Mouse (Mus musculus) CD4-positive, CD25-positive, alpha-beta regulatory T cell, adult 2 months (primary cell): Measurements from ENCODE around the gene Mrpl58.
A peak's percentile ranks its signal among the peaks of the same experiment; 100 is the strongest.
"Not testable (repeated sequence)": the region's sequence is repeated elsewhere in the genome, so short reads cannot be mapped to it uniquely, and the experiment has no call there.

Experiments used
- DNase-seq: peaks from one replicate; pipeline ENCODE4 v3.0.0-alpha.2; 2012; ENCODE audit warnings: low read depth, low spot score

The Mrpl58 gene

DNA sequence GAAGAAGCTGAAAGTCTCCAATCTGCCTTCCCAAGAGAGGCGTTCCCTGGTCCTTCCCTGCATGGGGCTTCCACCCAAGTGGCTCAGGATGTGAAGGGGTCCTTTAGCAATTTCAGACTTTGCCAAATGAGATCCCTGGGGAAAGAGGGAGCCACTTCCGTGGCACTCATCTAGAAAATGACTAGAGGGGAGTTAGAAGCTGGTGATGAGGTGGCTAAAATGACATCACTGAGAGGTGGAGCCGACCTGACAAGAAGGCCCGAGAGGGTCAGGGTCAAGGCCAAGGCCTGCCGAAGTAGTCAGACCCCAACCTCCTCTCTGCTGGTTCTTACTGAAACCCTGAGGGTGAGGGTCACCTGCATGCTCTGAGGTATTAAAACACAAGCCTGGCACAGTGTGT is 20.7 kb upstream of the Mrpl58 start:
- no peak for DNase-seq

GRCm38 (mm10) chr11:115383701-115384474 is 19.7 kb upstream of the Mrpl58 start:
- no peak for DNase-seq

- DNase-seq, result no peak
Measured at GRCm38 (mm10) chr11:115384587-115384986, 19.0 kb upstream of the Mrpl58 start.

DNA sequence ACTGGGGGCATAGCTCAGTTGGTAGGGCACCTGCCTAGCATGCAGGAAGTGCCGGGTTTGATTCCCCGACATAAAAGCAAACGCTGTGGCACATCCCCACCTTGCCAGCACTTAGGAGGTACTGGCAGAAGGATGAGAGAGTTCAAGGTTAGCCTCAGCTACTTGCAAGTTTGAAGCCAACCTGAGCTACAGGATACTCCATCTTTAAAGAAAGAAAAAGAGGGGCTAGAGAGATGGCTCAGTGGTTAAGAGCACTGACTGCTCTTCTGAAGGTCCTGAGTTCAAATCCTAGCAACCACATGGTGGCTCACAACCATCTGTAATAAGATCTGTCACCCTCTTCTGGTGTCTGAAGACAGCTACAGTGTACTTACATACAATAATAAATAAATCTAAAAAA is 16.7 kb upstream of the Mrpl58 start:
- not testable (repeated sequence) for DNase-seq

DNA sequence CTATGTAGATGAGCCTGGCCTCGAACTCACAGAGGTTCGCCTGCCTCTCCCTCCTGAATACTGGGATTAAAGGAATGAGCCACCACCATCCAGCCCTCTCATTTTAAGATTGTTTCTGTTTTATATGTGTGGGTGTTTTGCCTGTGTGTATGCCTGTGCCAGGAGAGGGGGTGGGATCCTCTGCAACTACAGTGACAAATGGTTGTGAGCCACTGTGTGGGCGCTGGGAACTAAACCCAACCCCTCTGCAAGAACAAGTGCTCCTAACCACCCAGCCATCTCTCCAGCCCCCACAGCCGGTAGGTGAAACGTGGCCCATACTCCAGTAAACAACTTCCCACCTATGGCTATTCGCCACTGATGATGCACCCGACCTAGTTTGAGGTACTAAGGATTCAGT is 12.2 kb upstream of the Mrpl58 start:
- DNase-seq, result no peak

- DNase-seq, result peak; percentile 29
Measured at GRCm38 (mm10) chr11:115393721-115394325, 9.7 kb upstream of the Mrpl58 start.

GRCm38 (mm10) chr11:115398085-115398484 is 5.5 kb upstream of the Mrpl58 start:
- DNase-seq, result no peak

- DNase-seq, result no peak
Measured at GRCm38 (mm10) chr11:115400126-115400525, 3.4 kb upstream of the Mrpl58 start.

GRCm38 (mm10) chr11:115400630-115401391 is 2.7 kb upstream of the Mrpl58 start:
- DNase-seq, result no peak

DNA sequence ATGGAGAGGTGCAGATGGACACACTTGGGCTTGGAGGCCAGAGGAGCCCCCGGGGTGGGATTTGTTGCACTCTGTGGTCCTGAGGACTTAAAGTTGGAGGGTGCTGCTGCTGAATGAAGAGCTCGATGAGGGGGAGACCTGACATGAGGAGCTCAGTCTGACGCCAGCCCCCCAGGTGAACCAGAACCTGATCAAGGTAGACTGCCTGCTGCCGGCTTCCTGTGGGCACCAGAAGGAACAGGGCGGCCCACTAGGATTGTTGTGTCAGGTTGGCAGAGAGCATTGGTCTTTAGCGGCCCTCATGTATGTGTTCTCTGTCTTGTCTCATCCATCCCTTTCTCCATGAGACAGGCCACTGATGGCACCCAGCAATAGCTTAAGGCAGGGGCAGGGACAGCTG is 2.2 kb downstream of the Mrpl58 start:
- no peak for DNase-seq

- peak; percentile 91 for DNase-seq
Measured at GRCm38 (mm10) chr11:115406858-115407401, 3.4 kb downstream of the Mrpl58 start.

- peak; percentile 56 for DNase-seq
Measured at GRCm38 (mm10) chr11:115408266-115408920, 4.8 kb downstream of the Mrpl58 start.

DNA sequence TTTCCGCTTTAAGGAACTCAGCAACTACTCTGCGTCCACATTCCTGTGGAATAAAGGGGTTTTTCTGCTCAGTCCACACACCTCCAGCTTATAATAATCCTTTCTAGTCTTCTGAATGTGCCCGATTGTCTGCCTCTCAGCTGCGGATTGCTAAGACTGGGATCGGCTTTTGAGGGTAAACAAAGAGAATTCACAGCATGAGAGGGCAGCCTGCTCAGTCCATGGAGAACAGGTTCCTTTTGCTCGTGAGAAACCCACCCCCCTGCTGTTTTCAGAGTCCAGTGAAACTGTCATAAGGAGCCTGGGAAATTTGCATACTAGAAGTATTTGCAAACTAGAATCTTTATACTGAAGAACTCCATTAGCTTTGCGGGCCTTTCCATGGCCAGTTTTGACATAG is 6.0 kb downstream of the Mrpl58 start:
- no peak for DNase-seq

- DNase-seq, result peak; percentile 97
Measured at GRCm38 (mm10) chr11:115419531-115420237, 16.1 kb downstream of the Mrpl58 start, which contains the start of the genes Atp5h and Kctd2. Atp5h (minus strand) TSS chr11:115419962. Kctd2 (plus strand) TSS chr11:115420128.

GRCm38 (mm10) chr11:115420336-115421190 is 17.0 kb downstream of the Mrpl58 start:
- peak; percentile 54 for DNase-seq

GRCm38 (mm10) chr11:115421328-115421727 is 17.8 kb downstream of the Mrpl58 start:
- DNase-seq, result no peak

DNA sequence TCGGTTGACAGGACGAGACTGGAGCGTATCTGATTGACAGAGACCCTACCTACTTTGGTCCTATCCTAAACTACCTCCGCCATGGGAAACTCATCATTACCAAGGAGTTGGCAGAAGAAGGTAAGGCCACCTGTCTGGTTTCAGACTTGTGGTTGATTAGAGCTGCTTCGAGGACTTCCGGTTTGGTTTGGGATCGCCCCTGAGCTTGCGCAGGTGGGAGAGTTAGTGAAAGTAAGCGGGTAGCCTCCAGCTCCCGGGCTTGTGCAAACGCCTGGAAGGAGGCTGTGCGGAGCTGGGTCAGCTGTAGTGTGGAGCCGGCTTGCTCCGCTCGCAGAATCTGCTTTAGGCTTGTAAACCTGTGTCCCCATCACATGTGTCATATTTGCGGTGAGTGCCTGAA is 18.4 kb downstream of the Mrpl58 start:
- peak; percentile 39 for DNase-seq

GRCm38 (mm10) chr11:115423091-115423490 is 19.5 kb downstream of the Mrpl58 start:
- DNase-seq, result peak; percentile 36

GRCm38 (mm10) chr11:115424666-115425065 is 21.1 kb downstream of the Mrpl58 start:
- no peak for DNase-seq

- DNase-seq, result no peak
Measured at GRCm38 (mm10) chr11:115425671-115426070, 22.1 kb downstream of the Mrpl58 start.
